Mouse (Mus musculus): ENCODE data around the gene Tm2d3. TPM values are rescaled to one million over a fixed set of nuclear protein-coding genes. Genes with fewer than 3 reads are reported as not detected.

The Tm2d3 gene
- polyA plus RNA-seq (2012; ENCODE audit: insufficient read depth, insufficient read length, low replicate concordance, missing spikeins): not detected in 2 replicates

- H3K4me3 ChIP-seq (ENCODE audit: insufficient read depth, low read depth, low read length): no peak within 1 kb of the TSS
- no peak within 1 kb of the TSS for H3K27ac ChIP-seq (ENCODE audit: insufficient read depth, low read depth, low read length)
- 94% methylated on average over 7 of the region's 7 CpGs for WGBS
- peaks cover 7% of the 10 kb centered on the region for H3K4me1 ChIP-seq (ENCODE audit: control insufficient read depth, insufficient read depth, low read length)
- TF ChIP-seq CTCF (IDR thresholded peaks at IDR 0.05; ENCODE audit: insufficient read depth, low read depth, low read length): no peak
- no peak for TF ChIP-seq POLR2A (IDR thresholded peaks at IDR 0.05; ENCODE audit: insufficient read depth, low read depth, low read length)
These were observed at the start of gene Tm2d3 for GRCm38 (mm10) chr7:65690869-65691268. Gene Tm2d3, plus strand, starts transcription at chr7:65691169.

- TF ChIP-seq CTCF (IDR thresholded peaks at IDR 0.05; ENCODE audit: insufficient read depth, low read depth, low read length) (no peak), POLR2A (IDR thresholded peaks at IDR 0.05; ENCODE audit: insufficient read depth, low read depth, low read length) (no peak)
- H3K27ac ChIP-seq (ENCODE audit: insufficient read depth, low read depth, low read length): no peak overlapping the region
- H3K4me3 ChIP-seq (ENCODE audit: insufficient read depth, low read depth, low read length): no peak overlapping the region
- 63% methylated on average over 6 of the region's 6 CpGs for WGBS
- H3K4me1 ChIP-seq (ENCODE audit: control insufficient read depth, insufficient read depth, low read length): peaks cover 5% of the 10 kb centered on the region; the same call in 1 of the 2 replicates
These were observed 48.3 kb upstream of the Tm2d3 start for GRCm38 (mm10) chr7:65642371-65643304.

GRCm38 (mm10) chr7:65643861-65644421 lies 47.0 kb upstream of the Tm2d3 start:
- Histone ChIP-seq H3K27ac (ENCODE audit: insufficient read depth, low read depth, low read length) (no peak overlapping the region), H3K4me3 (ENCODE audit: insufficient read depth, low read depth, low read length) (peak overlapping the region; percentile 64), H3K4me1 (ENCODE audit: control insufficient read depth, insufficient read depth, low read length) (peaks cover 5% of the 10 kb centered on the region; the same call in 1 of the 2 replicates)
- WGBS: 8% methylated on average over 6 of the region's 6 CpGs
- TF ChIP-seq POLR2A (IDR thresholded peaks at IDR 0.05; ENCODE audit: insufficient read depth, low read depth, low read length) (no peak), CTCF (IDR thresholded peaks at IDR 0.05; ENCODE audit: insufficient read depth, low read depth, low read length) (no peak)

- Histone ChIP-seq H3K27ac (ENCODE audit: insufficient read depth, low read depth, low read length) (no peak within 1 kb of the TSS), H3K4me3 (ENCODE audit: insufficient read depth, low read depth, low read length) (peak within 1 kb of the TSS; percentile 64), H3K4me1 (ENCODE audit: control insufficient read depth, insufficient read depth, low read length) (peaks cover 5% of the 10 kb centered on the region; the same call in 1 of the 2 replicates)
- WGBS: under 1% methylated on average over 64 of the region's 64 CpGs
- no peak for TF ChIP-seq CTCF (IDR thresholded peaks at IDR 0.05; ENCODE audit: insufficient read depth, low read depth, low read length)
- peak; percentile 52 for TF ChIP-seq POLR2A (IDR thresholded peaks at IDR 0.05; ENCODE audit: insufficient read depth, low read depth, low read length)
These were observed 46.2 kb upstream of the Tm2d3 start, which contains the start of gene Tarsl2 for GRCm38 (mm10) chr7:65644643-65645351. Gene Tarsl2, plus strand, starts transcription at chr7:65644898.

- Histone ChIP-seq H3K4me3 (ENCODE audit: insufficient read depth, low read depth, low read length) (no peak overlapping the region), H3K27ac (ENCODE audit: insufficient read depth, low read depth, low read length) (no peak overlapping the region), H3K4me1 (ENCODE audit: control insufficient read depth, insufficient read depth, low read length) (peaks cover 5% of the 10 kb centered on the region; the same call in 1 of the 2 replicates)
- WGBS: 87% methylated on average over 8 of the region's 8 CpGs
- TF ChIP-seq CTCF (IDR thresholded peaks at IDR 0.05; ENCODE audit: insufficient read depth, low read depth, low read length) (no peak), POLR2A (IDR thresholded peaks at IDR 0.05; ENCODE audit: insufficient read depth, low read depth, low read length) (no peak)
These were observed 45.0 kb upstream of the Tm2d3 start for GRCm38 (mm10) chr7:65645996-65646395.

GRCm38 (mm10) chr7:65650662-65651061 lies 40.3 kb upstream of the Tm2d3 start:
- H3K4me1 ChIP-seq (ENCODE audit: control insufficient read depth, insufficient read depth, low read length): no peaks in the 10 kb centered on the region
- no peak overlapping the region for H3K4me3 ChIP-seq (ENCODE audit: insufficient read depth, low read depth, low read length)
- WGBS: 96% methylated on average over 4 of the region's 4 CpGs
- no peak overlapping the region for H3K27ac ChIP-seq (ENCODE audit: insufficient read depth, low read depth, low read length)
- TF ChIP-seq CTCF (IDR thresholded peaks at IDR 0.05; ENCODE audit: insufficient read depth, low read depth, low read length) (no peak), POLR2A (IDR thresholded peaks at IDR 0.05; ENCODE audit: insufficient read depth, low read depth, low read length) (no peak)

- TF ChIP-seq CTCF (IDR thresholded peaks at IDR 0.05; ENCODE audit: insufficient read depth, low read depth, low read length) (no peak), POLR2A (IDR thresholded peaks at IDR 0.05; ENCODE audit: insufficient read depth, low read depth, low read length) (no peak)
- WGBS: 100% methylated on average over 2 of the region's 2 CpGs
- no peaks in the 10 kb centered on the region for H3K4me1 ChIP-seq (ENCODE audit: control insufficient read depth, insufficient read depth, low read length)
- H3K27ac ChIP-seq (ENCODE audit: insufficient read depth, low read depth, low read length): no peak overlapping the region
- no peak overlapping the region for H3K4me3 ChIP-seq (ENCODE audit: insufficient read depth, low read depth, low read length)
These were observed 33.4 kb upstream of the Tm2d3 start for GRCm38 (mm10) chr7:65657490-65658120.

- TF ChIP-seq CTCF (IDR thresholded peaks at IDR 0.05; ENCODE audit: insufficient read depth, low read depth, low read length) (no peak), POLR2A (IDR thresholded peaks at IDR 0.05; ENCODE audit: insufficient read depth, low read depth, low read length) (no peak)
- Histone ChIP-seq H3K4me1 (ENCODE audit: control insufficient read depth, insufficient read depth, low read length) (peaks cover 7% of the 10 kb centered on the region; the same call in 1 of the 2 replicates), H3K27ac (ENCODE audit: insufficient read depth, low read depth, low read length) (no peak overlapping the region), H3K4me3 (ENCODE audit: insufficient read depth, low read depth, low read length) (no peak overlapping the region)
- 63% methylated on average over 11 of the region's 11 CpGs for WGBS
These were observed 27.7 kb upstream of the Tm2d3 start for GRCm38 (mm10) chr7:65663225-65663790.

Measured in olfactory bulb, adult 2 months (tissue).